Mouse (Mus musculus): Measurements from ENCODE around the gene Rbm43.

GRCm38 (mm10) chr2:51912740-51913139, 22.2 kb downstream of the Rbm43 start:
- TF ChIP-seq CTCF (IDR thresholded peaks at IDR 0.05; ENCODE audit: low read depth) (no peak), EP300 (IDR thresholded peaks at IDR 0.05; ENCODE audit: low read depth) (no peak)
